Mouse (Mus musculus): ENCODE results near the gene Crim1. TPM values are rescaled to one million over a fixed set of nuclear protein-coding genes. Genes with fewer than 3 reads are reported as not detected.
A peak's percentile ranks its signal among the peaks of the same experiment; 100 is the strongest.

The Crim1 gene
- total RNA-seq, 2 experiments from 2014 or later, result 56.6 to 60.5 TPM

DNA sequence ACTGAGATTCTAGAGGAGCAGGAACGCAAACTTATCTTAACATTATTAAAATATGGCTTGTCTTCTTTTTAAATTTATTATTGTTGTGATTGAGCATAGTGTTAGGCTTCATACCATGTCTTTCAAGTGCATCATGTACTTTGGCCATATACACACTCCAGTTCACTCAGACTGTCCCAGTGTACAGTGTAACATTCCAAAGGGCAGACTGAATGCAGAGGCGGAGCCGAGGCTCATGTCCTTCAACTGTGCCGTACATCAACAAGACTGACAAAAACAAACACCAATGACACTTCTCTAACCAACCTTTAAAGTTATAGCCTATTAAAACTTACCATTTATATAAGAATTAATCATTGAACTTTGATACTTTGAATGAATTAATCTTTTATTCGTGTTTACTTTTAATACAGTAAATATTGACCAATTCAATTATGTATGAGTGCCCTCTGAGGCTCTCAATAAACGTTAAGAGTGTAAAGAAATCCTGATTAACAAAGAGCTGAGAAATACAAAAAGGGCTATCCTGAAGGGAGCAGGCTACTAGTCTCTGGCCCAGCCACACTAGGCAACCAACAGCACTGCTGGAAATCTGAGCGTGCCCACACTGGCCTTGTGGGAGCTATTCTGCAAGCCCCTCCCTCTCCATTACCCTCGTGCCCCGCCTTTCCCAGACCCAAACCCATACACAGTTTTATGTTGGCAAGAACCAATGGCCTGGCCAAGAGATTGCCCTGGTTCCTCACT, 188.2 kb downstream of the Crim1 start:
- intact Hi-C loops (cut with DNase I), result no loop called here
- DNase-seq (ENCODE audit: extremely low spot score in 1 of 2, low spot score in 2 of 2), result no peak

- intact Hi-C loops (cut with DNase I), result no loop called here
- no peak for DNase-seq (ENCODE audit: extremely low spot score in 1 of 2, low spot score in 2 of 2)
Measured at GRCm38 (mm10) chr17:78389573-78389972, 189.5 kb downstream of the Crim1 start.

DNA sequence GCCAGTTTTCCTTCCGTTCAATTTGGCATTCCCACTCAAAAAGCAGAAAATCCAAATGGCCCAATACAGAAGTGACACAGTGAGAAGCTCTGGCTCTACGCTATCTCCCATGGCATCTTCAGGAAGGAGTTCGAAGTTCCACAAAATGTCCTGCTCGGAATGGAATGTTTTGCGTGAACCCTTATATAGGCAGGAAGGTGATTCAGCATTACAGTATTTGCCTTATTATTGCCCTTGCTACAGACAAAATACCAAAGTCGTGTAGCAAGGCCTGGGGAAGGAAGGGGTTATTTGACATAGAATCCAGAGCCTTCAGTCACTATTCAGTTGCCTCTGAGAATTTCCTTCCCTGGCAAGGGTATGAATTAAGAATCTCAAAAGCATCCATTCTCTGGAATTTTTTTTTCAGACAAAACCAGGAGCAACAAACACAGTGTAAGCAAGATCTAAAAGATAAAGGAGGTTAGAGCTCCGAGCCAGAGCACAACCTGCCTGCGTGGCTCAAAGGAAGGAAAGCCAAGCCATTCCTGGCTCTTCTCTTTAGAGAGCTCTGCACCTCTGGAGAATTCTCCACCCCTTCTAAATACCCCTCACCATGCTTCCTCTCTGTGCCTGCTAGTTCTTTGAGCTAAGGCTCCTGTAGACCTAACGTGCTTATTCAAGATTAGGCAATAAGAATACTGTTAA, 192.5 kb downstream of the Crim1 start:
- intact Hi-C loops (cut with DNase I), result no loop called here
- DNase-seq (ENCODE audit: extremely low spot score in 1 of 2, low spot score in 2 of 2), result no peak

DNA sequence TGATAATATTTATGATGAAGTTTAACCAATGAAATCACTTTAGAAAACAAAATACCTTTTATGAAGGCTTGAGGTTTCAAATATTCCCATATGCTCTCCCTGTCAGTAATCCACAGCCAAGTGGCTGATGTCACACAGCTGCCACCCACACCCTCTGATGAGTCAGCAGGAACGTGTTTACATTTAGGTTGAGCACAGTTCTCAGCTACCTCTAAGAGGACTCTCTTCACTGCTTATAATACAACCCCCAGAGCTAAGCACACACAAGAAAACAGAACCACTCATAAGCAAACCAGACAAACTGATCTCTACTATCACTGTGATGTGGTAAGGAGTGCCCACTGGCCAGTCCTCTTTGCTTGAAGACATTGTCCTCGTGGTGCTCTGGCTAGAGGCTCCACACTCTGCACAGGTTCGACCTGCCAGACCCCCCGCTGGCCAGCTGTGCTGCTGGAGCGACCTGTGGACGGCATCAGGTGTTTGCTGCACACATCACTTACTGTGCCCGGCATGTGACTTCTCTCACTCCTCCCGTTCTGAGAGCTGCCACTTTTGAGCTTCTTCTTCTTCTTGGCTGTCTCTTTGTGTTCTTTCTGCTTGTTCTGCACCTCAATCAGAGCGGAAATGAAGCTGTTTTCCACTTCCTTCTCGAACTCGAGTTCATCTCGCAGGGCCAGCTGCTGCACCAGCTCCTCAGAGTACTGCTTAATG, 200.2 kb downstream of the Crim1 start:
- no peak for DNase-seq (ENCODE audit: extremely low spot score in 1 of 2, low spot score in 2 of 2)
- intact Hi-C loops (cut with DNase I), result no loop called here

GRCm38 (mm10) chr17:78401311-78401710, 201.3 kb downstream of the Crim1 start:
- intact Hi-C loops (cut with DNase I), result no loop called here
- no peak for DNase-seq (ENCODE audit: extremely low spot score in 1 of 2, low spot score in 2 of 2)

DNA sequence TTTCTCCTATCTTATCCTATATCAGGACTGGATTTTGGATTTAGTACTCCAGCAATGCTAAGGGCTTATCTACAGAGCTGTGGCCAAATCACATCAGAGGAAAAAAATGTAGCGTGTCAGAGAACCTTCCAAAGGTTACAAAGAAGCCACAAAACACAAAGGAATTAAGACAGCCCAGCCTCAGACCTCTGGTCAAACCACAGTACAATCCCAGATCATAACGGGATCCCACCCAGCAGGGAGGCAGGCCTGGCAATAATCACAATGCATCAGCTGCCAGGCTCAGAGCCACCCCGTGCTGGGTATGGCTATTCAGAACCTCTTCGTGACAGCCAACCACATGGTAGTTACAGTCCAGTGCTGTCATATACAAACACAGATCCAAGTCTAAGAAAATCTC, 201.7 kb downstream of the Crim1 start:
- DNase-seq (ENCODE audit: extremely low spot score in 1 of 2, low spot score in 2 of 2), result no peak

GRCm38 (mm10) chr17:78402174-78402573, 202.1 kb downstream of the Crim1 start:
- no peak for DNase-seq (ENCODE audit: extremely low spot score in 1 of 2, low spot score in 2 of 2)
- intact Hi-C loops (cut with DNase I), result no loop called here

More for the DNA sequence above, 201.7 kb downstream of the Crim1 start:
- intact Hi-C loops (cut with DNase I), result no loop called here

DNA sequence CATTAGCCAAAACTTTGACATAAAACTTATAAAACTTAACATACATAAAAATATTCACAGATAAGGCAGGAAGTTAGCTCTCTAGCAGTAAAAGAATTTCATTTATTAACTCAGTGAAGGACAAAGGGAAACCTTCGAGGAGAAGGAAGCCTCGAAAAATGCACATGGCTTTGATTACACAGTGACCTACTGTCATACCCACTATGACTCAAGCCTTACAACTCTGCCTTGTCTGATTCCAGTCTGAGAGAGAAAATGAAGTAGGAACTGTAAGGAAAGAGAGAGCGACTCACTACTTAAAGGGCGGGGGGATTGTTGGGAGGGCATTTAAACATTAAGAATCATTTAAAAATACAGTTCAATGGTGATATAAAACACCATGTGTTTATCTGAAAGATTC, 203.2 kb downstream of the Crim1 start:
- intact Hi-C loops (cut with DNase I), result no loop called here

GRCm38 (mm10) chr17:78403804-78404203, 203.8 kb downstream of the Crim1 start:
- DNase-seq (ENCODE audit: extremely low spot score in 1 of 2, low spot score in 2 of 2), result no peak

More for the DNA sequence above, 203.2 kb downstream of the Crim1 start:
- no peak for DNase-seq (ENCODE audit: extremely low spot score in 1 of 2, low spot score in 2 of 2)

GRCm38 (mm10) chr17:78405336-78405735, 205.3 kb downstream of the Crim1 start:
- no peak for DNase-seq (ENCODE audit: extremely low spot score in 1 of 2, low spot score in 2 of 2)
- intact Hi-C loops (cut with DNase I), result no loop called here

More at GRCm38 (mm10) chr17:78403804-78404203, 203.8 kb downstream of the Crim1 start:
- intact Hi-C loops (cut with DNase I), result no loop called here

GRCm38 (mm10) chr17:78406854-78407253, 206.8 kb downstream of the Crim1 start:
- intact Hi-C loops (cut with DNase I), result no loop called here
- DNase-seq (ENCODE audit: extremely low spot score in 1 of 2, low spot score in 2 of 2), result no peak

DNA sequence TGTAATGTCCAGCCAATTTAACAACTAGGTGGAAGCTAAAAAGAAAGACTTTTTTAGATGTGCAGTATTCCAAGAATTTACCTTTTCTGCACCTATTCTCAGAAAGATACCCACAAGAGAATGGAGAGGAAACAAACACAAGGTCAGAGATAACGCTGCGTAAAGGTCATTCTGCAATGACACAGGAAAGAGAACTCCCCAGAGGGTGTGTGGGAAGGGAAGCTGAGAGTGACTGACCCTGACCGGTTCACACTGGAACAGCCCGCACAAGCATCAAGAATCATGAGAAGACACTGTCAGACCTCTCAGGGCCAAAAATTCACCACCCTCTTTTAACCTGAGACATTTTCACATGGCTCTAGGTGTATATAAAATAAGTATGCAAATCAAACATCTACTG, 207.5 kb downstream of the Crim1 start:
- intact Hi-C loops (cut with DNase I), result no loop called here
- no peak for DNase-seq (ENCODE audit: extremely low spot score in 1 of 2, low spot score in 2 of 2)

GRCm38 (mm10) chr17:78408386-78408785, 208.3 kb downstream of the Crim1 start:
- intact Hi-C loops (cut with DNase I), result no loop called here
- DNase-seq (ENCODE audit: extremely low spot score in 1 of 2, low spot score in 2 of 2), result no peak

DNA sequence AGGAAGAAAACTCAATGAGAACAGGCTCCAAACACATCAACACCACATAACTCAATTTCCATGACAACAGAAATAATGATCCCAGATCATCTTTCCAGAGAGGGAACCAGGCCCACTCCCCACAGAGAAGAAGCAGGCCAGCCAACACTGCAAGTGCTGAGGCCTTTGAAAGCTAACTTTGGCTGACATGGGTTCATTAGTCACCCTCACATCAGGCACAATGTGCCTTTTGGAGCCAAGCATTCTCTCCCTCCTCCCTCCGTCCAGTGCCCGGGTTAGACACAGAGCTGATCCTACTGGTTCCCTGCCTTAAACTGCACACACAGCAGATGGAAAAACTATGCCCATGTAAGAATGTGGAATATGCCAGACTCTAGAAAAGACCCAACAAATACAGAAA, 209.9 kb downstream of the Crim1 start:
- intact Hi-C loops (cut with DNase I), result no loop called here
- no peak for DNase-seq (ENCODE audit: extremely low spot score in 1 of 2, low spot score in 2 of 2)

- DNase-seq (ENCODE audit: extremely low spot score in 1 of 2, low spot score in 2 of 2), result no peak
- intact Hi-C loops (cut with DNase I), result no loop called here
Measured at GRCm38 (mm10) chr17:78415255-78415654, 215.2 kb downstream of the Crim1 start.

- peak; percentile 84 to 94 for DNase-seq (ENCODE audit: extremely low spot score in 1 of 2, low spot score in 2 of 2)
- intact Hi-C loops (cut with DNase I), result no loop called here
Measured at GRCm38 (mm10) chr17:78417381-78418281, 217.6 kb downstream of the Crim1 start, which contains the start of gene Fez2. Gene Fez2, minus strand, starts transcription at chr17:78418152.

GRCm38 (mm10) chr17:78419216-78419615, 219.2 kb downstream of the Crim1 start:
- intact Hi-C loops (cut with DNase I), result no loop called here
- DNase-seq (ENCODE audit: extremely low spot score in 1 of 2, low spot score in 2 of 2), result no peak

DNA sequence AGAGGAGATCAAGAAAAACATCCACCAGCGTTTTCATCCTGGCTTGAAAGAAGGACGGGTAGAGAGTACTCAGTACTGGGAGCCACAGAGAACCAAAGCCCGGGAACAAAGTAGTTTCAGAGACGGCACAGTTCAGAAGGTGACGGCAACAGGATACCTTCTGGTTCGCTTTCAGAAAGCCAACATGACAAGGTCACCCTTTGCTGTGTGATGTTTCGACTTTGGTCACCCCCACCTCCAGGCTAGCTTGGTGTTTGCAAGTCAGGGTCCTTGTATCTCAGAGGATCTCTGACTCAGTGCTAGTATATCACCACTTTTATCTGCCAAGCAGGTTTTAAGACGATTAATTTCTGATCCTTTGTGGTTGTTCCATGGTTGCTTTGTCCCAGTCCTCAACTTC, 225.0 kb downstream of the Crim1 start:
- intact Hi-C loops (cut with DNase I), result no loop called here
- DNase-seq (ENCODE audit: extremely low spot score in 1 of 2, low spot score in 2 of 2), result no peak
